Mouse (Mus musculus) skeletal muscle tissue, adult 2 months (tissue): ENCODE data around the gene Ncoa3.
"Not testable (repeated sequence)": the region's sequence is repeated elsewhere in the genome, so short reads cannot be mapped to it uniquely, and the experiment has no call there.

Experiments
- DNase-seq: peaks from one replicate; pipeline ENCODE4 v3.0.0-alpha.2; 2012; ENCODE audit warnings: low read depth, low spot score

Gene Ncoa3

DNA sequence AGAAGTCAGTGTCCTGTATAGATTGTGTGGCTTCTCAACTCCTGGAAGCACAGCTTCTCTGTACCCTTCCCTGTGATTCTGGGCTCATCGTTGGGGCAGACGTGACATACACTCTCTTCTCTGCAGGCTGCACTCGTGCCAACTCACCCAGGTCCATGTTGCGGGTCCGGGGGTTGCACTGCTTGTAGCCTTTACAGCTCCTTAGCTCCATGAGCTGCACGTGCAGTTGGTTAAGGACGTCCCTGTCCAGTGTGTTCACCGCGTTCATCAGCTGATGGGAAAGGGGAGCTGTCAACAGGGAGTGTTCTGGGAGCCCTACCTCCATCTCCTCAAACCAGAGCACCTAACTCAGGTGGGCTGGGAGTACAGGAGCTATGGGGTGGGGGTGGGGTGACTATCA lies 84.9 kb downstream of the Ncoa3 start:
- DNase-seq = no peak

DNA sequence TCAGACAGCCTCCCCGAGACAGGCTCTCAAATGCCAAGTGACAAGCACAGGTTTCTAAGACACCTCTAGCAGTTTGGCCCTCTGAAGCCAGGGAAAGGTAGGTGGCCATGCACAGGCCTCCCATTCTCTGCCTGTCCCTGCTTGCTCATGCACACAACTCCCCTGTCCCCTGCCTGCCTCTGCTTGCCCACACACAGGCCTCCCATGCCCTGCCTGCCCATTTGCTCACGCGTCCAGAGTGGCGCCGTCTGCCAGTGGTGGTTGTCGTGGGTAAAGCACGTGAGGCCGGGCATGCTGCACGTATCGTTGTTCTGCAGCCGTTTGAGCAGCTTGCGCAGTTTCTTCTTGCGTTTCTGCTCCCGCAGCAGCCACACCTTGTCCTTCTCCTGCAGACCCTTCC lies 86.8 kb downstream of the Ncoa3 start:
- DNase-seq = no peak

- no peak for DNase-seq
These were observed 87.8 kb downstream of the Ncoa3 start for GRCm38 (mm10) chr2:166079961-166080885.

DNA sequence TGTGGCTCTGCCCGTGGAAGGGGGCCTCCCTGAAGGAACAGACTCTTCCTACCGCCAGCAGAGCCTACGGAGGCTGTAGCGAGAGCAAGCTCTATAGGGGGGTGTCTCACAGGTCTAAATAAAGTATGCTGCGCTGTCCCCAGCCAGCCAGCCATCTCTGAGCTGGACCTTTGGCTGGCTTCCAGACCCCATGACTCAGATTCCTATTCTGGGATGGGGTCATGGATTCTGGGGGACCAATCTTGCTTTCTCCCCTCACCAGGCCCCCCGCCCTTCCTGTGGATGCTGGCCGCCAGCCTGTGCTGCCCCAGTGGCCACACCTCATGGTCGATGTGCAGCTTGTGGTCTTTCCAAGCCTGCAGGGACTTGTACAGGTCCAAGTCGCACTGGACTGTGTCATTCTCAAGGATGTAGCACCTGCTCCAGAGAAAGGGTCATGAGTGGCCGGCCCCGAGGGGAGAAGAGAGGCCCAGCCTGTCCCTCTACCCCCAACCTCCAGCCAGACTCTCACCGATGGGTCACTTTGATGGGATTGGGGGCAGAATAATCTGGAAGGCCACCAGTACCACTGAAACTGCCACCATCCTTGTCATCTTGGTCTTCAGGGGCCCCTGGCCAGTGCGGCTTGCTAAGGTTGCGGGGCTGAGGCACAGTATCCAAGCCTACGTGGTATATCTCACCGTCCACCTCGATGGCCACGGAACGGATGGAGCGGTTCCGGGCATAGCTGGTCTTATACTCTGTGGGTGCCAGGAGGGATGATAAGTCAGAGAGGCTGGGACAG lies 88.7 kb downstream of the Ncoa3 start:
- DNase-seq = peak; percentile 34

DNA sequence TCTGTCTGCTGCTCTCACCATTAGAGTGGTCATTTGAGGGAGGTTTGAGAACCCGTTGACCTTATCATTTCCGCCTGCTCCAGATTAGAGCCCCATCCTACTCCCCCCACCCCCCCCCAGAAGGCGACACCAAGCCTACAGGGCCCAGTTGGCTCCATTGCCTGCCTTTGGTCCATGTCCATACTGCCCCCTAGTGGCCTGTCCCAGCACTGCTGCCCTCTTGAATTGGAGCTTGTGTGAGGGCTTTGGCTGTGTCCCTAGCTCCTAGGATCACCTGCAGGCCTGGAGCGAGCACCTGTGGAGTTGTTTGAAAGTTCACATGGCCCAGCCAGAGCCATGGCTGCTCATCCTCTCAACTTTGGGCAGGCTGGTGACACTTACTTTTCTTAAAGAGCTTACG lies 89.8 kb downstream of the Ncoa3 start:
- DNase-seq = peak; percentile 64

DNA sequence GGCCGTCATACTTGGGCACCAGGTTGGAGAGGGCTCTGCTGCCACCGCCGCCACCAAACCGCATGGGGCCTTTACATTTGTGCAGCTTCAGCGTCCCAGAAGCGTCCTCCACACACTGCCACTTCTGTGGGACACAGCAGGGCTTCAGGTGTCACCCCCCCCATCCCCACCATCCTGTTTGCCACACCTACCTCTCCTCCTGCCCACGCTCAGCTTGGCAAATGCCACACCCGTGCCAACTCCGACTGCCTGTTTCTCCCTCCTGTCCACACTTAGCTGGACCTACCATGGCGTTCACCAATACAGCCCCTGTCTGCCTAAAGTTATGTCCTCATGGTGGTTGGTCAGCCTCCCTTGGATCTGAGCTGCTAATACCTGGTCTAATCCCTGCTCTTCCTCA lies 90.2 kb downstream of the Ncoa3 start:
- DNase-seq = no peak

DNA sequence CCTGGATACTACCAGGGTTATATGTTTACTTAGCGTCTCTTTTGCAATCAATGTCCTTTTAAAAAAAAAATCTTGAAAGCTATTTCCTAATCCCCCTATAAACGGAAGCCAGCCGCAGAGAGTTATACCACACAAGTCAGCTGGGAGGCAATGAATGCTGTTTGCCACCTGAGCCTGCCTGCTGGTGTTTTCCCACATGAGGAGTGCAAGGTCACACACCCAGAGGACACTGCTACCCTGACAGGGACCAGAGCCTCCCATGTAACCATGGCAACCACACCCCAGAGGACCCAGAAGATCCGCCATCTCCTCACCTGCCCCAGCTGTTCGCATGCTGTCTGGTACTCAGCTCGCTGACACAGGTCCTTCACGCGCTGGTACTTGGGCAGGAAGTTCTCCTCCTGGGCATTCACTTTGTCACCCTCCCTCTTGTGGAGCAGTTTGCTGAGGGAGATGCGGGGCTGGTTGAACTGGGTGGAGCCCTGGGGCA lies 91.2 kb downstream of the Ncoa3 start:
- DNase-seq = no peak

DNA sequence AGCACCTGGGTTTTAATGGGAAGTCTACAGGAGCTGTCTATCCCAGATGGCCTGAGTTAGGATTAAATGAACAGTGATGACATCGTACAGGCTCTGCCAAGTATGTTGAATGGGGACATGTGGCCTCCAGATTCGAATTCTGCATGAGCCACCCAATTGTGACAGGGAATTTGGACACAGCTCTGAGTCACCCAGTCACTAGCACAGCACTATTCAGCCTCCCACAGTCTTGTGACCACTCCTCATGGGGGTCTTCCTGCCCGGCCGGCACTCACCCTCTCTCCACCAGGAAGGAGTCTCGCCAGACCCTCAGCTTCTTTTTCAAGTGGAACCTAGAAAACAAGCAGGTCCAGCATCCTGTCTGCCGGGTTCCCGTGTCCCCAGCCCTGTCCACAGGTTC lies 91.7 kb downstream of the Ncoa3 start:
- no peak for DNase-seq

DNA sequence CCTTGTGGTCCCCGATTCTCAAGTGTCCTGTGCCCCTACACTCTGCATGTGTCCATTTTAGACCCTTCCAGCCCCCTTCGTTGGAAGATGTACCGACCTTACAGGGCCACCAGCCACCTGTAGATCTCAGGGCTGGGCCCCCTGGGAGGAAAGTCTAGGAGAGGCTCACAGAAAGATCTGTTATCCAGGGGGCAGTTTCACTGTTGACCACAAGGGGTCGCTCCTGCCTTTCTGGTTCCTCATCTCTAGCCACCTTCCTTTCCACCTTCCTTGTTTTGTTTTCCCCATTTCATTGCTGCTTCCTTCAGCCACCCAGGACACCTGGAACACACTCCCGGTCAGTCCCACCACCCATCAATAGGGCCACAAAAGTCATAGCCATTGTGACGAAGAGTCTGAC lies 92.5 kb downstream of the Ncoa3 start:
- not testable (repeated sequence) for DNase-seq

DNA sequence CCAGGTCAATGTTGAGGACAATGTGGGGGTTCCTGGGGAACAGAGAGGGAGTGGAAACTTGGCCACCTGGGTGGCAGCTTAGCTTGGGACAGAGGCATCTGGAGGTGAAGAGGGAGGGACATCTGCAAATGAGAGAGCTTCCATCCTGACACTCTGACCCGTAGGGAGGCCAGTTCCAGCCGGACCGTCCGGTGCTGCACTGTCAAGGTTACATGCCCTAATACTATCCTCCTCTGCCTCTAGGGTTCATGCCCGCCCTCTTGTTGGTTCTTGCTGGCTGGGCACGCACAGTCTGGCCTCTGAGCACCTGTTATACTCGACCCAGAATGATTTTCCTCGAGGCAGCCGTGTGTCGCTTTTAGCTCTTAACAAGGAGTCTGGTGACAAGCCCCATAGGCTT lies 93.3 kb downstream of the Ncoa3 start:
- DNase-seq = no peak

- DNase-seq = no peak
These were observed 94.2 kb downstream of the Ncoa3 start for GRCm38 (mm10) chr2:166086457-166087233.

- no peak for DNase-seq
These were observed 96.6 kb downstream of the Ncoa3 start for GRCm38 (mm10) chr2:166088991-166089390.

- no peak for DNase-seq
These were observed 97.7 kb downstream of the Ncoa3 start for GRCm38 (mm10) chr2:166090131-166090581.

GRCm38 (mm10) chr2:166091599-166091998 lies 99.2 kb downstream of the Ncoa3 start:
- no peak for DNase-seq

- no peak for DNase-seq
These were observed 100.0 kb downstream of the Ncoa3 start for GRCm38 (mm10) chr2:166092412-166092811.

GRCm38 (mm10) chr2:166096300-166096699 lies 103.9 kb downstream of the Ncoa3 start:
- no peak for DNase-seq

- DNase-seq = no peak
These were observed 104.4 kb downstream of the Ncoa3 start for GRCm38 (mm10) chr2:166096834-166097233.

DNA sequence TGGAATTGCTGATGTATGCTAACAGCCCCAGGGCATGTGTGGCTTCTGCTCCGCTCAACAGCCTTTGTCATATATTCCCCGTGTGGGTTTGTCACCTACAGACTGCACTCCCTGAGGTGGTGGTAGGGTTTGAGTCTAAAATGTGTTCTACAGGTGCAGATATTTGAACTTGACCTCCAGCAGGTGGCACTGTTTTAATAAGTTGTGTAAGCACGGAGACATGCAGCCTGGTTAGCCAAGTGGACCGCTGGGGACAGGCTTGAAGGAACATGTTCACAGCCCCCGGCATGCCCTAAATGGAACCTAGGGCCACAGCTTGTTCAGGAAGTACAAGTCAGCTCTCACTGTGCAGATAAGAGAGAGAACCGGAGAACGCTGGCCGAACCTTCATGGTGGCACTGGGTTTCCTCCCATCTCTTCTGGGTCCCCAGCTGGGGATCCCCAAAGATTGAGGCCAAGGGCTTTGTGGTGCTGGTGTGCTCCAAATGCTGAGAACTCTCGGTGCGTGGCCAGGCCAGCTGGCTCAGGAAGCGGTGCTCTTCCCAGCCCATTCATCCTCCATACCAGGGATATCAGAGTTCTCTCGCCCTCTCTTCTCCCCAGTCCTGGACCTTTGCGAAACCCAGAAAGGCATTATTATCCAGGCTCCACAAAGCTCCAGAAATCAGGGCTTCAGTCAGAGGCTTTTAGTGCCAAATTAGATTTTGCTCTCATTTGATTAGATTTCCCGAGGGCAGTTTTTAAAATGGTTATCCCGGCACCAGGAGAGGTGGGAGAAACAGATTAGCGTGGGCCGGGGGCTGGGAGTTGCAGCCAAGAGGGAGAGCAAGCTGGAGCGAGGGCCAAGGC lies 105.2 kb downstream of the Ncoa3 start:
- no peak for DNase-seq

DNA sequence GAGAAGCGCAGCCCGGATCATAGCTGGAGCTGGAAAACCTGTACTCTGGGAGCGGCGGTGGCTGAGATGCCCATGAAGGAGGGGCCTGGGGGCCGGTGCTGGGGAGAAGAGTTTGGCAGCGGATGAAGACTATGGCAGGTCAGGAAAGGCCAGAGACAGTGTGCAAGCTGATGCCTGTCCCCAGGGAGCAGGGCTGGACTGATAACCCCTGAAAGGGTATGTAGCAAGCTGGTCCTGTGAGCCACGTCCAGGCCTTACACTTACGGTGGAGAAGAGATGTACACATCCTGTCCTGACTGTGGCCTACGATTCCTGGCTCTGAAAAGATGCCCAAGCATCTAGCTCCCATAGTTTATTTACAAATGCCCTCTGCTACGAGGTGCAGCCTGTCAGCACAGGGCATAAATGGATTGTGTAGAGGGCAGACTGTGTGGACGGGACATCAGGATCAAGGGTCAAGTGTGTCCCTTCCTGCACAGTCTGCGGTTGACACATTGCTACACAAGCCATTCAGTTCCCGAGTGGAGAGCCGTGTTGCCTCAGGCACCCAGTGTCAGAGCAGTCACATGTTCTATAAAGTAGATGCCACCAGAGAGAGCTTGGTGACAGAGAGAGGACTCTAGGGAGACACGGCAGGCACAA lies 106.0 kb downstream of the Ncoa3 start:
- DNase-seq = no peak
